Mouse (Mus musculus): Measurements from ENCODE around the gene Zfp534. TPM values are rescaled to one million over a fixed set of nuclear protein-coding genes. Genes with fewer than 3 reads are reported as not detected.
"Not testable (repeated sequence)": the region's sequence is repeated elsewhere in the genome, so short reads cannot be mapped to it uniquely, and the experiment has no call there.

The Zfp534 gene
- under 1 TPM in 1 of 2 experiments, not detected in 1; 0.10 TPM for total RNA-seq (2021)

DNA sequence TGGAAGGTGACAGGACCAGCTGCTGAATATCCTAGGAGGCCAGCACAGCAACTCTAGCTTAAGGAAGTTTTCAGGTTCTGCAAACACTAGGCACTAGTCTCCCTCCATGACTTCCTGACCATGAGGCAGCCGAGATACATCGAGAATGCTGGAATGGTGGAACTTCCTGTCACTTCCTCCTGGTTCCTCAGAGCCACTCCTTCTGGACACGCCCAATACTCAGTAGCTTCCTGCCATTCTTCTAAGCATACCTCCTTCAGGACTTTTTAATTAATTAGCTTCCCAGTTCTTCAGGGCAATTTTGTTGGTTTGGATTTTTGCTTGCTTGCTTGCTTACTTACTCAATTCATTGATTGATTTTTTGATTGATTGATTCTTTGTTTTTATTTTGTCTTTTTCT lies at the start of gene Zfp534:
Gene Zfp534 (minus strand): TSS at position 101 of the 400 bp plus-strand sequence.
- DNase-seq (ENCODE audit: low spot score in 2 of 2); intact Hi-C loops (cut with DNase I): not testable (repeated sequence)

DNA sequence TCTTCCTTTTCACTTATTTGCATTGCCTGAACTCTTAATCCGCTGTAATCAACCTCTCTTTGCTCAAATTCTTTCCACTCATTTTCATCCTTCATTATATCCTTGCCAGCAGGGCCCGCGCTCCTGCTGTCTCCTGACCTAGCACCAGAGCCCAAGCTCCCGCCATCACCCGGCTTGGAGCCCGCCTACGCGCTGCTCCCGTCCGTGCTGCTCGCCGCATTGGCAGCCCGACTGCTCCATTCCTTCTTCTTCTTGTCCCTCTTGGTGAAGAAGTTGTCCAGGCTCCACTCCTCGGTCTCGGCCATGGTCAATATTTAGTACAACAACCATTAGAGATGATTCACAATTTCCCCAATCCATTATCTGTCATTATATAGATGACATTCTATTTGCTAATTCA lies 43.9 kb upstream of the Zfp534 start:
- intact Hi-C loops (cut with DNase I); DNase-seq (ENCODE audit: low spot score in 2 of 2): not testable (repeated sequence)

DNA sequence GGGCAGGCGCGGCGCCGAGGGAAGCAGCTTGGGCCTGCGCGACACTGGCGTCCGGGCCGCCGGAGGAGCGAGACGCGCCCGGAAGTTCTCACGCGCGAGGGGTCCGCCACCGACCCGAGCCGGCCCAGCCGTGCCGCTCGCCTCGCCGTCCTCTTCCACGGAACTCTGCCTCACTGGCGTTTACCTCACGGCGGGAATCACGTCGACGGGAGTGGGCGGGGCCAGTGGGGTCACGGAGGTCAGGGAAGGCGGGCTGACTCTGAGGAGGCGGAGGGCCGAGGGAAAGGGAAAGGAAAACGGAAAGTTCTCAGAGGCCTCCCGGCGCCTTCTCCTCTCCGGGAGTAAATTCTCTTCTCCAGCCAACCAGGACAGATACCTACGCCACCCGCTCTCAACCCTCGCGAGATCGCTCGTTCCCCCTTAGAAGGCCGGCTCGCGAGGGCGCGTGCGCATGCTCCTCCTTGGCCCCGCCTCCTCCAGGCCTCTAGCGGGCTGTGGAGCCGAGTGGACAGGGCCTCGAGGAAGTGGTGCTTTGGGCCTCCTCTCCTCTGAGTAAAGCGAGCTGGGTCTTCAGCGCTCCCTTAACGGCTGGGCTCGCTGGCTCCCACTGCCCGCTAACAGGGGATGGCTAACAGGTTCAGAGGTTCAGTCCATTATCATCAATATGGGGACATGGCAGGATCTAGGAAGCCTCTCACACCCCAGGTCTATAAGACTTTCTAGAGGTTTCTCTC lies 36.5 kb upstream of the Zfp534 start:
- intact Hi-C loops (cut with DNase I); DNase-seq (ENCODE audit: low spot score in 2 of 2): not testable (repeated sequence)

DNA sequence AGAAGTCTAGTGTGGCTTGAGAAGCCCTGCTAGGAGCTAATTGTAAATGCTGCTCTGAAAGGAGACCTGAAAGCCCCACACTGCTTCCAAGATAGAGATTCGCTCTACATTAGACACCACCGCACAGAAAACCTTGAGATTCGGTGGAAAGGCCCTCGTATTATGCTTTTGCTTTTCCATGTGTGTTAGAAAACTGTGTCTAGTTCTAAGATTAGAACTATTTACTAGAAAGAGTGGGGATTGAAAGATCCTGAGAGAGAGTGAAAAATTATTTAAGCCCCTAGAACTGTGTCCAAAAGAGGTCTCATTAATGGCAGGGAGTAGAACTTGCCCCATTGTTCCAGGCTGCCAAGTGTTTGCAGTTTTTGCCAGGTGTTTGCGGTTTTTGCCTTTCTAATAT lies 47.1 kb downstream of the Zfp534 start:
- DNase-seq (ENCODE audit: low spot score in 2 of 2); intact Hi-C loops (cut with DNase I): not testable (repeated sequence)

DNA sequence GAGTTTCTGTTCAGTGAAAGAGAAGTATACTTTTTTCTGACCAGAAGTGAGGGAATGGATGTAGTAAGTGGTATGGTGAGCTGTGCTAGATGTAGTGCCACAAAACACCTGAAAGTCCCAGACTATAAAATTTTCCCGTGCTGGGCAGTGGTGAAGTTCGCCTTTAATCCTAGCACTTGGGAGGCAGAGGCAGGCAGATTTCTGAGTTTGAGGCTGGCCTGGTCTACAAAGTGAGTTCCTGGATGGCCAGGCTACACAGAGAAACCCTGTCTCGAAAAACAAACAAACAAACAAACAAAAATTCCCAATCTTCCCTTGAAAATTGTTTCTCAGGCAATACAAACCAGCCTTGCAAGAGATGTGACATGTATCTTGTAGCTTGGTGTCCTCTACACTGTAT lies 54.9 kb downstream of the Zfp534 start:
- intact Hi-C loops (cut with DNase I): not testable (repeated sequence)

DNA sequence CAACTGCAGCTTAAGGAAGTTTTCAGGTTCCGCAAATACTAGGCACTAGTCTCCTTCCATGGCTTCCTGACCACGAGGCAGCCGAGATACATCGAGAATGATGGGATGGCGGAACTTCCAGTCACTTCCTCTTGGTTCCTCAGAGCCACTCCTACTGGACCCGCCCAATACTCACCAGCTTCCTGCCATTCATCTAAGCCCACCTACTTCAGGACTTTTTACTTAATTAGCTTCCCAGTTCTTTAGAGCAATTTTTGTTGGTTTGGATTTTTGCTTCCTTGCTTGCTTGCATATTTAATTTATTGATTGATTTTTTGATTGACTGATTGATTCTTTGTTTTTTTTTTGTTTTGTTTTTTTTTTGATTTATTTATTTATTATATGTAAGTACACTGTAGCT lies 59.9 kb downstream of the Zfp534 start, which contains the start of gene Zfp979:
Gene Zfp979 (minus strand): TSS at position 101 of the 400 bp plus-strand sequence.
- DNase-seq (ENCODE audit: low spot score in 2 of 2); intact Hi-C loops (cut with DNase I): not testable (repeated sequence)

More for the DNA sequence above, 54.9 kb downstream of the Zfp534 start:
- DNase-seq (ENCODE audit: low spot score in 2 of 2): not testable (repeated sequence)

DNA sequence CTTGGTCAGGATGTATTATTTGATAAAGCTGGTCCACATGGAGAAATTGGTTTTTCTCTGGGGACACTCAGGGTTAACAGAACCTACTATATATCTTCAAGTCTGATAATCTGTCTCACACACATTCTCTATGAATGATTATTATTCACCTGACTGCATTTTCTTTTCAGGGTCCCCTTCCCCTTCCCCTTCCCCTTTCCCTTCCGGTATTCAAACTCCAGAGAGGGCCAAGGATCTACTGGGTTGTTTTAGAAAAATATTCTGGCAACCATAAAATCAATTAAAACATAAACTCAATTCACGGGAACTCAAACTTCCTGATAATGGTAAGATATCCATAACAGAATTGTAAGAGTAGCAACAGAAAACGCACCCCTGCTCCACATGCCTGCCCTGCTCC lies 60.4 kb downstream of the Zfp534 start:
- DNase-seq (ENCODE audit: low spot score in 2 of 2); intact Hi-C loops (cut with DNase I): not testable (repeated sequence)

DNA sequence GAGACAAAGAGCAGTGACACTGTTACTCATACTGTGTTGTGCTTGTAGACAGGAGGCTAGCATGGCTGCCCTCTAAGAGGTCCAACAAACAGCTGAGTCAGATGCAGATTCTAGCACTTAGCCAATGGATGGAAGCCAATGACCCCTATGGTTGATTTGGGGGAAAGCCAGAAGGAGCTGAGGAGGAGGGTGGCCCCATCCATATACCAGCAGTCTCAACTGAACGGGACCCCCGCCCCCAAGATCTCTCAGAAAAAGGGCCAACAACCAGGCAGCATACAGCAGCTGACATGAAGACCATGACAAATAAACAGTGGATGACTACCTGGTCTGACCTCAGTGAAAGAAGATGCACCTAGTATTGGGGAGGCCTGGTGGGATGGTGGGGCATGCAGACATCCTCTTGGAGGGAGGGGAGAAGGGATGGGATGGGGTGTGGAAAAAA lies 68.5 kb downstream of the Zfp534 start:
- intact Hi-C loops (cut with DNase I); DNase-seq (ENCODE audit: low spot score in 2 of 2): not testable (repeated sequence)

Other genes starting within 250 kb of the Zfp534 start
- gene Zfp982, start 210.1 kb downstream of the Zfp534 start, total RNA-seq (2021): 1 to 10 TPM; 3.3 to 4.1 TPM
- gene Gm16503, start 162.3 kb downstream of the Zfp534 start, total RNA-seq (2021): under 1 TPM; 0.37 to 0.50 TPM
- not detected for gene Zfp985, start 149.3 kb downstream of the Zfp534 start, total RNA-seq (2021)
- under 1 TPM; 0.54 to 0.68 TPM for gene Zfp979, start 60.0 kb downstream of the Zfp534 start, total RNA-seq (2021)
- 1 to 10 TPM; 1.9 to 2.0 TPM for gene Zfp984, start 107.2 kb upstream of the Zfp534 start, total RNA-seq (2021)
- gene Zfp933, start 145.8 kb upstream of the Zfp534 start, total RNA-seq (2021): 10 to 100 TPM; 15.2 to 21.5 TPM
- 10 to 100 TPM; 12.8 to 22.4 TPM for gene Miip, start 166.3 kb upstream of the Zfp534 start, total RNA-seq (2021)
- gene Fv1, start 166.4 kb upstream of the Zfp534 start, total RNA-seq (2021): 1 to 10 TPM; 8.7 to 9.5 TPM
- 100 to 1,000 TPM; 181 to 206 TPM for gene Mfn2, start 202.2 kb upstream of the Zfp534 start, total RNA-seq (2021)
- 10 to 100 TPM; 15.7 to 16.5 TPM for gene Plod1, start 234.2 kb upstream of the Zfp534 start, total RNA-seq (2021)
- 10 to 100 TPM; 27.4 to 29.1 TPM for gene 2510039O18Rik, start 238.3 kb upstream of the Zfp534 start, total RNA-seq (2021)